Mouse (Mus musculus) Muller cell, postnatal 12 days (primary cell): Measurements from ENCODE around the gene Olfr91.

Experiments
- DNase-seq: peaks from one replicate; pipeline ENCODE4 v3.0.0-alpha.2; 2015; ENCODE audit errors: inconsistent ontology term

Olfr91 gene

GRCm38 (mm10) chr17:37061435-37061834 lies 36.6 kb downstream of the Olfr91 start:
- DNase-seq, result peak; percentile 85

GRCm38 (mm10) chr17:37056957-37057356 lies 41.1 kb downstream of the Olfr91 start:
- DNase-seq, result no peak

GRCm38 (mm10) chr17:37051745-37052144 lies 46.3 kb downstream of the Olfr91 start:
- no peak for DNase-seq

GRCm38 (mm10) chr17:37050876-37051275 lies 47.2 kb downstream of the Olfr91 start:
- DNase-seq, result no peak

DNA sequence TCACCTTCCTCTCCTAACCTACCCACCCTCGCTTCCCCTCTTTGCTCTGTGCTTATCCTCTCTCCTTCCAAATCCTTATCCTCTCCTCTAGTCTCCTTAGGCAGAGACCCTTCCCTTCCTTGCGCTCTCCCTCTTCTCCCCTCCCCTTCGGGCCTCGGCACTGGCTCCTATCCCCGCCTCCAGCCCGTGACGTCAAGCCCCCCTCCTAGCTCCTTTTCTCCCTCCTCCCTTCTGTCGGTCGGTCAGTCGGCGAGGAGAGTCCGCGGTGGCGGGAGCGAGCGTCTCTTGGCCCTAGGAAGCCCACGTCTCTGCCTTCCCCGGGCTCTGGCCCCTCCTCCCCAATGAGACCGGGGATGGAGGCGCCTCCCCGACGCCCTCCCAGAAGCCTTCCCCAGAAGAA lies 47.7 kb downstream of the Olfr91 start:
- peak; percentile 90 for DNase-seq

- DNase-seq, result peak; percentile 77
Observed at GRCm38 (mm10) chr17:37049570-37050310, 48.3 kb downstream of the Olfr91 start.

GRCm38 (mm10) chr17:37048383-37048782 lies 49.7 kb downstream of the Olfr91 start:
- DNase-seq, result no peak

DNA sequence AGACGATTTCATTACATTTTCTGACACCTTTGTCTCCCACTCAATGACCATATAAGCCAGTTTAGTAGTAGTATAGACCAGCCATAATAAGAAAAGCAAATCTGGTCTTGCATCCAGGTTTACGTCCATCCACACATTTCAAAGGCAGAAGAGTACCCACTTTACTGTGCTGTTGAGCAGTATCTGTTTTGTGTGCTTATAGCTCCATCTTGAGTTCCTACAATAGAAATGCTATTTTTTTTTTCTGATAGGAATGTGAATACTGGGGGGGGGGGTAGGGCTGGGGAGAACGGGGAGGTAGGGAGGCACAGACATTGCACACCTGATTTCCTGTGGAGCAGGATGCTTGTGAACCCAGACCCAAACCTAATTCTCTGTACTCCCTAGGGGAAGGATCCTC lies 50.1 kb downstream of the Olfr91 start:
- DNase-seq, result peak; percentile 46

GRCm38 (mm10) chr17:37047332-37047976 lies 50.6 kb downstream of the Olfr91 start:
- DNase-seq, result no peak

DNA sequence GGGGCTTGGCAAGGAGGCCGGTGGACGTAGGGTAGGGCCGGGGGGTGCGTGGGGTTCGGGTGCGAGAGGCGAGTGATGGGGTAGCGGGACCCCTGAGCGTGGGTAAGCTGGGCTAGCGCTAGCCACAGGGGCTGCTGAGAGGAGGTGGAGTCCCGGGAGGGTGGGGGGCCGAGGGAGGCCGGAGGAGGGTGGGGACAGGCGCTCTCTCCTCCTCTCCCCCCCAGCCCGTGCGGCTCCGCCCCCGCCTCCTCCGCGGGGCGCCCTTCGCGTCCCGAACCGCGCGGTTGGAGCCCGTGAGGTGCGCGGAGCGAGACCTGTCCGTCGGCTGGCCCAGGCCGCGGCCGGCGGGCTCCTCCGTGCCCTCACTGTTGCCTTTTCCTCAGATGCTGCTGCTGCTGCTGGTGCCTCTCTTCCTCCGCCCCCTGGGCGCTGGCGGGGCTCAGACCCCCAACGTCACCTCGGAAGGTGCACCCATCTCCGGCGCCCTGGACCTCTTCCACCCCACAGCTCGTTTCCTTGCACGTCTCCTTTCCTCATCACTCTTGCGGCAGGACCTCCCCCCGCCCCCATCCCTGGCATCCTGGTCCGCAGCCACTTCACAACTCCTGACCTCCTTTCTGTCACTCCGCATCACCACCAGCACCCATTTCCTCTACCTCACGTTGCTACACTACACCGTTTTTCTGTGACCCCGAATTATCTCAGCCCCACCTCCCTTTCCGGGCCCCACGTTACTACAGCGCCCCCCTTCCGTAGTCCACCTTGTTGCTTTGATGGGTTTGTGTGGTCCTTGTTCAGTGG lies 51.6 kb downstream of the Olfr91 start:
- DNase-seq, result peak; percentile 83

GRCm38 (mm10) chr17:37045611-37046311 lies 52.3 kb downstream of the Olfr91 start, which contains the start of gene Gabbr1:
TSS of gene Gabbr1 (plus strand) at chr17:37045966.
- DNase-seq, result peak; percentile 93

DNA sequence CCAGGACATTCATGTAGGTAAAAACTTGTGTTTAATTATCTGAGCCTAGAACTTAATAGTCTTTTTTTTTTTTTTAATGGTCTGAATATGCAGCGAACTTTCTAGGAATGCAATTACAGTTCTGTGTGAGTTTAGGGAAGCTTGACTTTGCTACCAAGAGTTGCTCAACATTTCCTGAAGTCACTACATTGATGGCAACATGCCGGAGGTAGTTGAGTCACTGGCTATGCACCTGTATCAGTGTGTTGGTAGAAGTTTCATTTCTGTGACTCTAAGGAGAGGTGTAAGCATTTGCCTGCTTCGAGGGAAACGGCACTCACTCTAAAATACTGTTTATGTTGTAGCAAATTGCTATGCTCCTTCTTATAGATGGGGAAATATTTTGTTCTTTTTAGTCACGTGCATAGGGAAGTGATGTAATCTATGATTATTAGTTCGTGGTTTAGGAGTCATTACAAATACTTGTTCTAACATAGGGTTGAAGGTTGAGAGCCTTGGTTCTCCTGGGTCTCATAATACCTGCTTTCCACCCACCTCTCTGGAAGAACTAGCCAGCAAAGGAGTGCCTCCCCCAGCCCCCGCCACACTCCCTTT lies 53.3 kb downstream of the Olfr91 start:
- no peak for DNase-seq
